Mouse (Mus musculus) granulocyte monocyte progenitor cell, adult 5-6 weeks (primary cell): Measurements from ENCODE around the gene Galnt7. TPM values are rescaled to one million over a fixed set of nuclear protein-coding genes. Genes with fewer than 3 reads are reported as not detected.
"Not testable (repeated sequence)": the region's sequence is repeated elsewhere in the genome, so short reads cannot be mapped to it uniquely, and the experiment has no call there.

ENCODE experiments used
- ATAC-seq: replicated peaks from 2 replicates; pipeline ENCODE4 v1.8.0; 2016; ENCODE audit warnings: mild to moderate bottlenecking, moderate TSS enrichment, inconsistent platforms; ENCODE audit not compliant: poor library complexity, severe bottlenecking
- total RNA-seq, 2 experiments: library from RNA; stranded (forward) in 1 of 2; stranded (reverse) in 1 of 2; fragments of 200-712, 200-1000 nt in 1 of 2; fragments of >200 nt in 1 of 2; fragmentation: Nextera tagmentation in 1 of 2; gene quantifications; 2 replicates each; pipeline ENCODE4 v1.2.3; 2014 to 2017

Gene Galnt7
- total RNA-seq, 2 experiments from 2014 or later: 16.8 to 26.6 TPM

DNA sequence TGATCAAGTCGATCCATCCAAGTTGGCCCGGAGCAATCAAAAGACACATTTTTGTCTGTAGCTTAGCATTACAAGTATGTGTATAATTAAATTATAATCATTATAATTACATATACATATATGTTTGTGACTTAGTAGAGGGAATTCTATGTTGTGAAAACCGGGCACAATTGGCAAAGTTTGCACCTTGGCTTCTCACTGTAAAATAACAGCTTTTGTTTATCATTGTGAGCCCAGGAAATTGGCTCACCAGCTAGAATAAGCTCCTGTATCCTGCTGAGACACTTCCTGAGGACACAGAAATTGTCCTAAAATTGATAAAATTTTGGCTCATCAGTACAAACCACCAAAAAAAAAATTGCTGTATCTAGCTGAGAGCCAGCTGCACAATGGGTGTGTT lies 106.4 kb downstream of the Galnt7 start:
- ATAC-seq: no peak

DNA sequence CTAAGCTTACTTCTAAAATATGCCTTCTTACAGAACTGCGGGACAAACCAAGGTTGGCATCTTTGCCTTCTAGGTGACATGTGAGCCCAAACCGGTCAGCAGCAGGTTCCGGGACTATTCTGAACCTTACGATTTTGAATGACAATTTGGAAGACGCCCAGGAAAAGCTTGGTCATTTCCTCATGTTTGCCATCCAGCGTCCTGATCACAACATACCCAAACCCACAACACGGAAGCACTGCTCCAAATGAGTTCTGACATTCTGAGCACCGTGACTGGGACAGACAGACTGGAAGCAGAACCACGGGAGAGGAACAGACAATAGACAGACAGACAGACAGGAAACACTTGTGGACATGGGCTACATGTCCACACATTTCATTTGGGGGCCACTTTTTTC lies 111.4 kb downstream of the Galnt7 start:
- ATAC-seq: peak; percentile 61

DNA sequence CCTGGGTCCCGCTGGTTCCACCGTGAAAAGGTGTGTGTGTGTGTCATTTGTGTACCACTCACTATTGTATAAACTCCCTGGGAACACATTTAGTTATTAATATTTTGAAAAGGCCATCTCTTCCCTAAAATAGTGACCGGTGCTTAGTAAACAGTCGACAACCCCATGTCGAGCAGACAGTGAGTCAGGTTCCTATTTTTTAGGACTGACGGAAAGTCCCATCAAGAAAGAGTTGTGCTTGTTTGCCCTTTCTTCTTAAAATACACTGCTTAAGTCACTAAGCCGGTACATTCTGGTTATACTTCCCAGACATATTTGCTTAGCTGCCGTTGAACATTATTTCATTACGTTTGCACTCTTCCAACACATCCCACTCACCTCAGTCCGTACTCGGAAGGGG lies 111.9 kb downstream of the Galnt7 start:
- ATAC-seq: no peak

DNA sequence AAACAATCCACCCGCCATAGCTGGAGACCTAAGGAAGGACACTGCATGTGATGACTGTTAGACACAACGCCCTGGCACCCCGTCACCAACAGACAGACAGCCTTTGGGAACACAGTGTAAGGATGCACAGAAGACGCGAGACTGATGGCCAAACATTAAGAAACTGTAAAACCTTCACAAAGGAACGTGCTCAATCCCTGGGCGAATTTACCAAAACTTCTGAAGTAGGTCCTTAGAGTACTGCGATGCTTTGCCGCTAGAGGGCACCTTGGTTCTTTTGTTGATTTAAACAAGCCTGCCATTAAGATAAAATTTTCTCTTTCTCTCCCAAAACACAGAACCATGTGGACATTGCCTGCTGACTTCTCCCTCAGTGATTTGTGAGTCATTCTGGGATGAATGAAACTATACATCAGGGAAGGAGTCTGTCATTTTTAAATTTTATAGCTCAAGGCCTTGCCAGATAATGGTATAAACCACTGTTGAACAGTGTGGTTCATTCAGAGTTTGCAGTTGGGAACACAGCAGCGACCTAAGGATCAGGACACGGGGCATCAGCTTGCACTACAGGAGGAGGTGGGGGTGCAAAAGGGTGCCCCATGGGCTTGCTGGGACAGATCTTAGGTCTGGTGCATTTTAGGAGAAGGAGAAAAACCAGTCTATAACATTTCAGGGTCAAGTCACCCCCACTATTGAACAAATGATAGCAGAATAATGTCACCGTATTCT lies 112.6 kb downstream of the Galnt7 start:
- peak; percentile 71 for ATAC-seq

DNA sequence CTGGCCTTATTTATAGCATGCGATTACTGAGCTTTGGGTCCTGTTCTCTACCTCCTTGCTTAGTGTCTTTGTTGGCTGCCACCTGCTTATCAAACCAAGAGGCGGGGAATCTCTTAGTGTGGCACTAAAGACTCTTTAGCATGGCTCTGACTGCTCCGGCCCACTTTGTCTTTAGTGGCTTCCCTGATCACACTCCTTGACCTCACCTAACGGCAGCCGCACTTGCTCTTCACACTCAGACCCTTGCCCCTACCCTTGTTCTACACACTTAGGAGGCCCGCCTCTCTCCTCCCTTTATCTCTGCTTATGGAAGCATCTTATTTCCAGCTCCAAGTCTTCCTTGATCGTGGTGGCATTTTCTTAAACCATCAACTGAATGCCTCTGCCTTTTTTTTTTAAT lies 114.2 kb downstream of the Galnt7 start:
- no peak for ATAC-seq

DNA sequence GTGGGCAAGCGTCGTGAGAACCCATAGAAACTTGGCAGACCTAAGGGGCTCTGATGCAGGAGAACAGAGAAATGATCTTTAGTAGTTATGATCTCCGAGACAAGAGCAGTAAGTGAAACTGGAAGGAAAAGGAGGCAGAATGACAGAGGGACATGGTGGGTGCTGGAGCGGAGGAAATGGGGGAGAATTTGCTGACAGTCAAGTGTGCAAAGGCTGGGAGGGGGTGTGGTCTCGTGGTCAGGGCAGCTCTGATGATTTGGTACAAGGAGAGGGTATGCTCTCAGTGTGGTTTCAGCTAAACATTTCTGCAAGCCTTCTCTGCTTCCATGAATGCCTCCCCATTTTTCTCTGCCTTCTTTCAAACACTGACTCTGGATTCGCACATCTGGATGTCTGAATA lies 116.7 kb downstream of the Galnt7 start:
- ATAC-seq: no peak

DNA sequence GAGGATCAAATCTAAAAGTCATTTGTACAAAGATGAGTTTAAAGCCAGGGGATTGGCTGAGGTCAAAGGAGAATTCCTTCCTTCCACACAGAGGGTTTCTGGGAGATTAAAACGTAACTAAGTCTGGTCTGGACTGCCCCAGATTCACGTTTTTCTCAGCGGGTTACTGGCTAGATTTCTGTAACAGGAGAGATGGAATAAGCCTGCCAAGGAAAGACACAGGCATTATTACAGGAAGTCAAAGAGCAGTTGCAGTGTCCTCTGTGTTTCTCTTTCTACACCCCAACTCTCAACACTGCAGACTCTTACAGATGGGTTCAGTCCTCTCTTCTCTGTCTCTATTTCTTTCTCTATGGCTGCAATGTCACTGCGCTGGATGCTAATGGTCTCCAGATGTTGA lies 118.3 kb downstream of the Galnt7 start:
- no peak for ATAC-seq

DNA sequence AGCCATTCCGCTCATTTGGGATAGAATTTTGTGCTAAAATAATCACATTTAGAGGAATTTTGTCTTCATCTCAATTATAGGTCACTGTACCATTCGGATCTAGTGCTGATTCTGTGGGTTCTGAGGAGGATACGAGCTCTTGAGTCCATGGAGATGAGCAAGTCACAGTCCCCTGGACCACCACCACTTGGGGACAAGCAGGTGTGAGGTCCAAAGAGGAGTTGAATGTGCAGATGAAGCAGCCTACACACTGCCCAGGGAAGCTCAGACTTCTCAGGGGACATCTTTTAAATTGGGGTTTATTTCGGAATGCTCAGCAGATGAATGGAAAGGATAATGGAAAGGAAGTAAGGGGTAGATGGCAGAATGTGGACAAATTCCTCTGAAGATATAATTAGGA lies 119.7 kb downstream of the Galnt7 start:
- no peak for ATAC-seq

DNA sequence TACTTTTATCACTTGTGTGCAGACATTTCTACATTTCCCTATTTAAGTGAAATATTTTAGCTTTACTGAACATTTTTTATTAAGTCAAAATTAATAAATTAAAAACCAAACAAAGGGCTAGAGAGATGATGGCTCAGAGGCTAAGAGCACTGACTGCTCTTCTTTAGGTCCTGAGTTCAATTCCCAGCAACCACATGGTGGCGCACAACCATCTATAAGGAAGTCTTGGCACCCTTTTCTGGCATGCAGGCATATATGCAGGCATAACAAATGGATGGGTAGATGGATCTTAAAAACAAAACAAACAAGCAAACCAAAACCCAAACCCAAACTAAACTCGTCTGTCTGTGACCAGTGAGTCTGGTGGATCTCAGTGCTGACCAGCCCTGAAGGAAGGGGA lies 120.6 kb downstream of the Galnt7 start:
- no peak for ATAC-seq

DNA sequence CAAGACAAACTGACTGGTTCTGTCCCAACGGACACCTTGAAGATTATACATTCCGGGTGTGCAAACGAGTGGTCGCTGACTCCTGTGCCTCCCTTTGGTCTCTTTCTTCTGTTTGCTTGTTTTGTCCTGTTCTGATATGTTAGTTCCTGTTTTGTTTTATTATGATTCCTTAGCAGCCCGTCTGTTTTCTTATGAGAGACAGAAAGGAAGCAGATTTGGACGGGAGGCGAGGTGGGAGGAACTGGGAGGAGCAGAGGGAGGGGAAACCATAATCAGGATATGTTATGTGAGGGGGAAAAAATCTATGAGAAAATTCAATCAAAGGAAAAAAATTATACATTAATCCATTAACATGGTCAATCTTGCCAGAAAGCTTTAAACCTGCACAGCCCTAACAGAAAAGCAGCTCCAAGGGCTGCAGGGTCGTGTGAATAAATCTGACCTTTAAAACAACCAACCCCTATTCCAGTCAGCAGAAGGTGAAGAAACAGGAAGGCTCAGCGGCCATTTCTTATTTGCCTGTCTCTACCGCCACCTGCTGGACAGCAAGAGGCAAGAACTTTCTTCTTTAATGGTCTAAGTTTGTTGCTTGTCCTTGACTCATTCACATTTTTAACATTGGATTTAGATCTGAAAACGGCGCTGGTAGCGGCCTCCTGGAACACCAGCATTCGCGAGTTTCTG lies 122.0 kb downstream of the Galnt7 start:
- peak; percentile 86 for ATAC-seq

DNA sequence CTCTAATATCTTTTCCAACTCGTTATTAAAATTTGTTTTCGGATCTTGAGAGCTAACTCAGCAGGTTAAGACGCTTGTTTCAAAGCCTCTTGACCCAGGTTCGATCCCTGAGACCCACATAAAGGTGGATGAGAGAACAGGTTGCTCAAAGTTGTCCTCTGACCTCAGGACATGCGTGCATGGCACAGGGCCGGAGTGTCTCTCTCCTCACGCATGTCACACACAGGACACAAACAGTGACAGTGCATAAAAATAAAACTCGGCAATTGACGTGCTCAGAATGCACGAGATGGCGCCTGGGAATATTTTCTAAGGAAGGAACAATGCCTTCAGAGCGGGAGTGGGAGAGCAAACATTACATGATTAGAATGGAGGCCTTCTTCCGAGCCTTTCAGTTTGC lies 122.6 kb downstream of the Galnt7 start:
- no peak for ATAC-seq

DNA sequence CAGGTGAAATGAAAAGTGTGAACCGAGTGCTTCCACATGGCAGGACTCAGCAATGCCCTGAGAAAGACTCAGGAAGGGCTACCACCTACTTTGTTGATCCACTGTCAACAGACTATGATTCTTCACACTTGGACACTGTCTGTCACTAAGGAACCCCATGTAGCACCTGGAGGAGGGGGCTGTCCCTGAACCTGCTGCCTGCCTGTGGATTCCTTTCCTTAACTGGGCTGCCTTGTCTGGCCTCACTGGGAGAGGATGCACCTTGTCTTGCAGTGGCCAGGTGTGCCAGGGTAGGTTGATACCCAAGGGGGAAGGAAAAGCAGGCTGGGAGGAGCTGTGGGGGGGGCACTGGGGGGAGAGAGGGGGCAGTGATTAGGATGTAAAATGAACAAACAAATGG lies 124.8 kb downstream of the Galnt7 start:
- no peak for ATAC-seq

DNA sequence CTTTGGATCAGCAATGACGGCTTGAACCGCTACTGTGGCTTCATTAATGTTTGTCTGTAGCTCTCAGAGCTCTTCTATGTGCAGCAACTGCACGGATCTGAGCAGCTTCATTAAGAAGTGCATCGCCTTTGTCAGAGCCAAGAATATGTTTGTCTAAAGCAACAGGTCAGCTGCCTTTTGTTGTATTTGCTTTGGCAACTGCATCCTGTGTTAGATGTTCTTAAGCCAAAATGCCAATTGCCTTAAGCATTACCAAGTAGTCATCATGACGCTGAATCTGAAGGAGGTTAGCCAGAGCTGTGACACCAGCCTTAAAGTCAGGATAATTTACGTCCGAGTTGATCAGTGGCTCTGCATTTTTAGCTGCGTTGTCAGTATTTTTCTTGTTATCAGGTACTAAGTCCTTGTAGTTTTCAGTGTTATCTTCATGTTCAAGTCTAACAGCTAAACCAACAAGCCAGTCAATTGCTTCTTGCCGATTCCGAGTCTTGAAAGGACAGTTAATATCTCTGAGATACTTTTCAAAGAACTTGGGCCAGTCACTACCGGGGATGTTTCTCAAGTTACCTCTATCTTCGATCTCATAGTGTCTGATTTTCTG lies 132.5 kb downstream of the Galnt7 start:
- ATAC-seq: no peak

DNA sequence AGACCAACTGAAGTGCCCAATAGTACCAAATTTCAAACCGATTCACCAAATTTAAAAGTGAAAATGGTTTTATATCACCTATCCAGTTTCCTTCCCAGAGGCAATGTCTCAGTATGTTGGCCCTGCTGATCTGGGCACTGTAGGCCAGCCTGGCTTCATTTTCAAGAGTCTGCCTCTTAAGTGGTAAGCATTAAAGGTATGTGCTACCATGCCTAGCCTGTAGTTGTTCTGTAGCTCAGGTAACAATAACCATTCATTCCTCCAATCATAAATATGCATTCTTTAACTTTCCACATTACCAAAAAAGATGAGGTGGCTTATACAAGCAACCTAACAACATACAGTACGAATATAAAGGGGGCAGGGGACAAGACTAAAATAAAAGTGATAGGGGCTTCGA lies 135.1 kb downstream of the Galnt7 start:
- no peak for ATAC-seq

DNA sequence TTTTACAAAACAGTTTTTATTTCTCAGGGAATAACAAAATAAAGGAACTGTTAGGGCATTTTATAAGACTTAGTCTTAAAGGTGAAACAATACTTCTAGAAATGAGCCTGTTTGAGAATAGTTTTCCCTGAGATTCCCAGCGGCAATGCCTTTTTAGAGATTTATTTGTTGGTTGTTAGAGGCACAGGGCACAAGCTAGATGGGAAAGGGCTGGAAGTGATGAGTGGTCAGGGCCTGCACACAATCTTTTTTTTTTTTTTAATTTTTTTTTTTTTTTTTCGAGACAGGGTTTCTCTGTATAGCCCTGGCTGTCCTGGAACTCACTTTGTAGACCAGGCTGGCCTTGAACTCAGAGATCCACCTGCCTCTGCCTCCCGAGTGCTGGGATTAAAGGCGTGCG lies 136.1 kb downstream of the Galnt7 start:
- not testable (repeated sequence) for ATAC-seq

DNA sequence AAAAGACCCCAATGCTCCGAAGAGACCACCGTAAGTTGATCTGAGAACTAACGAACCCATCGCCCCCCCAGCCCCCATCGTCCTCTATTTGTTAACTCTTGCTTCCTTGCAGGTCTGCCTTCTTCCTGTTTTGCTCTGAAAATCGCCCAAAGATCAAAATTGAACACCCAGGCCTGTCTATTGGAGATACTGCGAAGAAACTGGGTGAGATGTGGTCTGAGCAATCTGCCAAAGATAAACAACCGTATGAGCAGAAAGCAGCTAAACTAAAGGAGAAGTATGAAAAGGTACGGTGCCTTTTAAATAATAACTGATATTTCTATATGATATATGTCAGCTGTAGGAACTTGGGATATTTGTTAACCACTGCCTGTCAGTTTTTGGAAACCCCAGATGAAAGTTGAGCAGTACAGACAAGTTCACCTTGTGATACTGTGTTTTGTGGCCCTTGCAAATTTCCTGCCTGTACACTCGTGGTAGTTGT lies 139.6 kb downstream of the Galnt7 start:
- ATAC-seq: not testable (repeated sequence)

DNA sequence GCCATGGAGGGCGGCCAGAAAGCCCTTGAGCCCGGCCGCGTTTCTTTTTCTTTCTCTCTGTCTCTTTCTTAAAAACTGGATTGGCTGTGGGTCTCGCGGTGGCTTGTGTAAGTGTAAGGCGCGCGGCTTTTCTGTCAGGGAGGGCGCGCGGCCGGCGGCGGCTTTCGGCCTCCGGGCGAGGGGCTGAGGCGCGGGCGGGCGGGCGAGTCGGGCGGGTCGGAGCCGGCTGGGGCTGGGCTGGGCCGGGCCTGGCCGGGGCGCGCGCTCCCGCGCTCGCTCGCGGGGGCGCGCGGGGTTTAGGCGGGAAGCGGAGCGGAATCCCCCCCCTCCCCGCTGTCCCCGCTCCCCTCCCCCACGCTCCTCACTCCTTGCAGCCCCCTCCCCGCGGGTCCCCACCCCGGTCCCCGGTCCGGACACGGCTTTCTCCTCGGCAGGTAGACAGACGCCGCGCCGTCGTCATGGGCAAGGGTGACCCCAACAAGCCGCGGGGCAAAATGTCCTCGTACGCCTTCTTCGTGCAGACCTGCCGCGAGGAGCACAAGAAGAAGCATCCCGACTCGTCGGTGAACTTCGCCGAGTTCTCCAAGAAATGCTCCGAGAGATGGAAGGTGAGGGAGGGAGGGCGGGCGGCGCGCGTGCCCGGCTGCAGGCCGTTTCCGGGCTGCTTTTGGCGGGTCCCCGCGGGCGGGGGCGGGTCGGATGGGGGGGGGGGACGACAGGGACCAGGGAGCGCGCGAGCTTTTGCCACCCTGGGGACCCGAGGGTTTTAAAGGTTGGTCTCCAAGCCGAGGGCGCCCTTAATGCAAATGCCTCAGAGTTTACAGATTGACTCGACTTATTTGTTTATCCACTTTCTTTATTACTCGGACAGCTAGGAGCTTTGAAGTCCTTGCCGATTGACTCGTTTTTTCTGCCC lies 140.4 kb downstream of the Galnt7 start:
- ATAC-seq: no peak

DNA sequence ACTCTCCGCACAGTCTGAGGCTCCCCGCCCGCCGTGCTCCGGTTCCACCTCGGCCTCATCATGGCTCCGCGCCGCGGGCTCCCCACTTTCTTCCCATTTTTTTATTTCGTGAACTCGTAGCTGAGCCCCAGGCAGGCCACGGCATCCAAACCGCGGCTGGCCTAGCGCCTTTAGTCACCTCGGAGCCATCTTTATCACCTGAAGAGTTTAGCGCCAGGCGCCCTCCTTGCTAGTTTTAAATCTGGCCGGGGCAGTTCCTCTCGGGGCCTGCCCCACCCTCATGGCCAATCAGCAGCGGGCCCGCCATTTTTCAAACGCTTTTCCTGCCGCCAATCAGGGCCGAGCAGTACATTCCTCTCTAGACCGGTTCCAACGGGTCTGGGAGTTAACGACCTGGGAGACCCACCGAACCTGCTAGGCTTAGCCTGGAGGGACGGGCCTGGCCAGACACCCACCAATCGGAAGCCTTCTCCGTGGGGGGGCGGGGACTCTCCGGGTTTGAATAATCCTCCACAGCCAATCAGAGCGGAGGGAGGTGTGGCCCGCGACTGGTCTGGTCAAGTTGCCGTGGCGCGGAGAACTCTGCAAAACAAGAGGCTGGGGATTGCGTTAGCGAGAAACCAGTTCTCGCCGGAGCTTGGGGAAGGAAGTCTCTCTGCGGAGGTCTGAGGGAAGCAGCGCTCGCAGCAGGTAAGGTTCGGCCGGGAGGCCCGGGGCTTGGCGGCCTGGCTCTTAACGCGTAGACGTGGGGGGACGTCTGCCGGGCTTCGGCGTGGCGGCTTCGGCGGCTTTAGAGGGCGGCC lies 141.3 kb downstream of the Galnt7 start, which contains the start of gene Hmgb2:
Hmgb2 (plus strand) TSS at position 592 of the 803 bp plus-strand sequence.
- ATAC-seq: peak; percentile 94

DNA sequence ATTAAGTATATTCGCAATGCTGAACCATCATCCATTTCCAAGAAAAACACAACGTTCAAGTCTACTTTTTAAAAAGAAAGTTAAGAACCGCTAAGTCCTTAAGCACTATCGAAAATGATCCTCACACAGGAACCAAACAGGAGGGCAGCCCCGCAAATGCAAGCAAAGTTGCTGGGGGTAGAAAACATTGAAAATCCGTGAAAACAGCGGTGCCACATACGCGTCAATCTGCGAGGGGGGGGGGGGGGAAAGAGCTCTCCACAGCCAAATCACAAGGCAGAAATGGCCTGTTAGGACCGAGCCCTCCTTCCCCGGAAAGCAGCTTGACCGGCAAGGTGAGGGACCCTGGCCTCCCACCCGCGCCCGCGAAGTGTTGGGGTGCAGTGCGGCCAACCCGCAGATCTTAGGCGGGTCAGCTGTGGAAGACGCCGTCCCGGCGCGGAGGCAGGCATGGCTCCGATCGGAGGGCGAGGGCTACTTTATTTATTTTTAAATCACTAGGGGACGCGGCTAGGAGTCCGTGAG lies 142.0 kb downstream of the Galnt7 start:
- no peak for ATAC-seq
